Mouse (Mus musculus) midbrain, embryonic 14.5 days (tissue): Measurements from ENCODE around the gene Sqstm1. TPM values are rescaled to one million over a fixed set of nuclear protein-coding genes. Genes with fewer than 3 reads are reported as not detected.

Experiments used
- ATAC-seq: fragments of 200-750 bp; cut with Nextera tagmentation; 2 replicates; pipeline ENCODE4 v1.8.0; 2017; ENCODE audit warnings: moderate number of reproducible peaks, moderate library complexity; ENCODE audit not compliant: low FRiP score, low TSS enrichment
- DNase-seq: peaks from one replicate; pipeline ENCODE4 v3.0.0-alpha.2; 2015
- H3K27ac ChIP-seq: fragments of 300-500 bp; sonication (generic); replicated peaks from 2 replicates; pipeline ENCODE4 v1.5.1; 2014; ENCODE audit warnings: mild to moderate bottlenecking, low read depth, low read length, moderate library complexity
- H3K27me3 ChIP-seq: fragments of 300-500 bp; sonication (generic); 2 replicates; pipeline ENCODE4 v1.6.1; 2014; ENCODE audit warnings: low read length, control low read depth, mixed read lengths; ENCODE audit not compliant: control insufficient read depth, insufficient read depth
- H3K36me3 ChIP-seq: fragments of 300-500 bp; sonication (generic); 2 replicates; pipeline ENCODE4 v1.6.1; 2014; ENCODE audit warnings: low read length, control low read depth; ENCODE audit not compliant: control insufficient read depth, insufficient read depth
- H3K4me1 ChIP-seq: fragments of 300-500 bp; sonication (generic); 2 replicates; pipeline ENCODE4 v1.6.1; 2014; ENCODE audit warnings: mild to moderate bottlenecking, antibody characterized with exemption, low read length, control low read depth; ENCODE audit not compliant: control insufficient read depth, insufficient read depth
- H3K4me2 ChIP-seq: fragments of 300-500 bp; sonication (generic); 2 replicates; pipeline ENCODE4 v1.6.1; 2014; ENCODE audit warnings: mild to moderate bottlenecking, low read length, moderate library complexity
- H3K4me3 ChIP-seq: fragments of 300-500 bp; sonication (generic); replicated peaks from 2 replicates; pipeline ENCODE4 v1.5.1; 2014; ENCODE audit warnings: low read depth, low read length
- H3K9ac ChIP-seq: fragments of 300-500 bp; sonication (generic); replicated peaks from 2 replicates; pipeline ENCODE4 v1.6.1; 2014; ENCODE audit warnings: mild to moderate bottlenecking, low read length, moderate library complexity
- H3K9me3 ChIP-seq: fragments of 300-500 bp; sonication (generic); 2 replicates; pipeline ENCODE4 v1.6.1; 2016; ENCODE audit warnings: low read length, control low read depth, mixed read lengths; ENCODE audit not compliant: control insufficient read depth
- WGBS: fragments of 180-500 bp; shearing (Covaris S2); extraction: QIAGEN DNeasy Blood & Tissue Kit; methylation state at CpG from one replicate; pipeline ENCODE4 v1.1.7; 2014; 5-methylcytosine and 5-hydroxymethylcytosine counted together
- polyA plus RNA-seq: library from polyadenylated mRNA; unstranded; fragments of >200 nt; fragmentation: Nextera tagmentation; extraction: Ambion mirVana; gene quantifications from 2 replicates; pipeline ENCODE4 v1.2.1, GENCODE M21; 2014

Gene Sqstm1
- polyA plus RNA-seq, 1 experiment from 2014 or later: 312 TPM

- H3K27me3 ChIP-seq: no peaks in the 10 kb centered on the region
- no peaks in the 10 kb centered on the region for H3K36me3 ChIP-seq
- no peak for DNase-seq
- no peak for ATAC-seq
- H3K27ac ChIP-seq: no peak overlapping the region
- H3K9me3 ChIP-seq: no peaks in the 10 kb centered on the region
- H3K4me2 ChIP-seq: no peak overlapping the region
- 75% methylated on average over 5 of the region's 5 CpGs for WGBS
- H3K4me3 ChIP-seq: no peak overlapping the region
- H3K9ac ChIP-seq: no peak overlapping the region
- H3K4me1 ChIP-seq: no peaks in the 10 kb centered on the region
These were observed 34.6 kb upstream of the Sqstm1 start for GRCm38 (mm10) chr11:50245269-50245668.

- H3K4me2 ChIP-seq: no peak overlapping the region
- WGBS: 79% methylated on average over 6 of the region's 6 CpGs
- H3K9me3 ChIP-seq: no peaks in the 10 kb centered on the region
- H3K27me3 ChIP-seq: no peaks in the 10 kb centered on the region
- H3K9ac ChIP-seq: no peak overlapping the region
- no peaks in the 10 kb centered on the region for H3K4me1 ChIP-seq
- DNase-seq (no peak), ATAC-seq (no peak)
- H3K4me3 ChIP-seq: no peak overlapping the region
- H3K27ac ChIP-seq: no peak overlapping the region
- no peaks in the 10 kb centered on the region for H3K36me3 ChIP-seq
These were observed 33.3 kb upstream of the Sqstm1 start for GRCm38 (mm10) chr11:50243926-50244325.

- peaks cover 14% of the 10 kb centered on the region for H3K4me1 ChIP-seq
- no peak overlapping the region for H3K9ac ChIP-seq
- H3K27me3 ChIP-seq: peaks cover 11% of the 10 kb centered on the region; the same call in 1 of the 2 replicates
- no peak overlapping the region for H3K27ac ChIP-seq
- DNase-seq (no peak), ATAC-seq (no peak)
- H3K9me3 ChIP-seq: no peaks in the 10 kb centered on the region
- H3K4me2 ChIP-seq: no peak overlapping the region
- WGBS: 92% methylated on average over 7 of the region's 7 CpGs
- H3K4me3 ChIP-seq: no peak overlapping the region
- peaks cover 3% of the 10 kb centered on the region for H3K36me3 ChIP-seq
These were observed 29.7 kb upstream of the Sqstm1 start for GRCm38 (mm10) chr11:50240235-50240911.

GRCm38 (mm10) chr11:50238821-50239791 is 28.5 kb upstream of the Sqstm1 start:
- H3K27me3 ChIP-seq: peaks cover 11% of the 10 kb centered on the region; the same call in 1 of the 2 replicates
- H3K27ac ChIP-seq: no peak overlapping the region
- H3K9ac ChIP-seq: no peak overlapping the region
- H3K4me2 ChIP-seq: no peak overlapping the region
- no peak overlapping the region for H3K4me3 ChIP-seq
- DNase-seq (no peak), ATAC-seq (no peak)
- peaks cover 14% of the 10 kb centered on the region for H3K4me1 ChIP-seq
- peaks cover 15% of the 10 kb centered on the region for H3K36me3 ChIP-seq
- 93% methylated on average over 9 of the region's 9 CpGs for WGBS
- H3K9me3 ChIP-seq: no peaks in the 10 kb centered on the region

GRCm38 (mm10) chr11:50238324-50238723 is 27.7 kb upstream of the Sqstm1 start, which contains the start of gene Ltc4s:
Ltc4s (minus strand) TSS chr11:50238616.
- Histone ChIP-seq H3K4me3 (peak within 1 kb of the TSS; percentile 48), H3K9ac (no peak within 1 kb of the TSS; the same call in 1 of the 2 replicates), H3K9me3 (no peaks in the 10 kb centered on the region), H3K27ac (no peak within 1 kb of the TSS), H3K4me2 (peak within 1 kb of the TSS; percentile 93), H3K4me1 (peaks cover 14% of the 10 kb centered on the region), H3K36me3 (peaks cover 23% of the 10 kb centered on the region), H3K27me3 (peaks cover 11% of the 10 kb centered on the region; the same call in 1 of the 2 replicates)
- WGBS: 49% methylated on average over 10 of the region's 10 CpGs
- ATAC-seq: no peak
- DNase-seq: no peak

- DNase-seq: no peak
- peak overlapping the region; percentile 48 for H3K4me3 ChIP-seq
- 2% methylated on average over 66 of the region's 66 CpGs for WGBS
- no peaks in the 10 kb centered on the region for H3K9me3 ChIP-seq
- H3K9ac ChIP-seq: peak overlapping the region; percentile 45
- H3K4me1 ChIP-seq: peaks cover 14% of the 10 kb centered on the region
- peaks cover 11% of the 10 kb centered on the region; the same call in 1 of the 2 replicates for H3K27me3 ChIP-seq
- 0 out of 2 replicates have a peak, but pooled peaks have one; percentile 5 for ATAC-seq
- no peak overlapping the region for H3K27ac ChIP-seq
- H3K36me3 ChIP-seq: peaks cover 34% of the 10 kb centered on the region
- H3K4me2 ChIP-seq: peak overlapping the region; percentile 93
These were observed 26.6 kb upstream of the Sqstm1 start for GRCm38 (mm10) chr11:50236937-50237835.

- H3K27me3 ChIP-seq: peaks cover 11% of the 10 kb centered on the region; the same call in 1 of the 2 replicates
- H3K9ac ChIP-seq: peak overlapping the region; percentile 45
- no peak overlapping the region for H3K27ac ChIP-seq
- H3K4me1 ChIP-seq: peaks cover 14% of the 10 kb centered on the region
- ATAC-seq (peak; percentile 81), DNase-seq (peak; percentile 92)
- peak overlapping the region; percentile 93 for H3K4me2 ChIP-seq
- H3K36me3 ChIP-seq: peaks cover 41% of the 10 kb centered on the region
- under 1% methylated on average over 26 of the region's 27 CpGs for WGBS
- H3K9me3 ChIP-seq: no peaks in the 10 kb centered on the region
- peak overlapping the region; percentile 48 for H3K4me3 ChIP-seq
These were observed 25.9 kb upstream of the Sqstm1 start for GRCm38 (mm10) chr11:50236540-50236936.

GRCm38 (mm10) chr11:50234606-50235005 is 24.0 kb upstream of the Sqstm1 start:
- H3K27ac ChIP-seq: no peak overlapping the region
- WGBS: 91% methylated on average over 25 of the region's 25 CpGs
- no peak overlapping the region for H3K9ac ChIP-seq
- H3K4me2 ChIP-seq: no peak overlapping the region
- H3K27me3 ChIP-seq: peaks cover 20% of the 10 kb centered on the region; the same call in 1 of the 2 replicates
- DNase-seq (no peak), ATAC-seq (no peak)
- H3K4me3 ChIP-seq: no peak overlapping the region
- H3K9me3 ChIP-seq: no peaks in the 10 kb centered on the region
- peaks cover 18% of the 10 kb centered on the region for H3K4me1 ChIP-seq
- H3K36me3 ChIP-seq: peaks cover 47% of the 10 kb centered on the region
